Mouse (Mus musculus): ENCODE results near the gene Ggt6. TPM values are rescaled to one million over a fixed set of nuclear protein-coding genes. Genes with fewer than 3 reads are reported as not detected.

The Ggt6 gene
- polyA plus RNA-seq, 1 experiment from 2014 or later: not detected

DNA sequence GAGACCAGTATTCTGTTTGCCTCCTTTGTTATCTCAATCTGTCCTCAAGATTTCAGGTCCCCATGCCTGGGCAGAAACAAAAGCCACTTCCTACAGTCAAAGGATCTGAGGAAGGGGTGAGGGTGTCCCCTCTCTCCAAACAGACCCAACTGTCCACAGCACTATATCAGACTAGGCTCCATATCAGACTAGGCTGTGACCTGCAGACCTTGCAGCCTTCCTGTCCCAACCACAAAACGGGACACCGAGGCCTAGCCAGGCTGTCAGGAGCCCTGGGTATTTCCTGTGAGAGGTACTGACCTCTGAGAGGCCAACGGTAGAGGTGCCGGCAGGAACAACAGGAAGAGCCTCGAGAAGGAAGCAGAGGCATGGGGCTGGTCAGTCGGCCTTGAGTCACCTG is 49.2 kb downstream of the Ggt6 start:
- Histone ChIP-seq H3K4me2 (replicated peaks) (no peak overlapping the region), H3K4me1 (peaks cover 19% of the 10 kb centered on the region), H3K27me3 (peaks cover 32% of the 10 kb centered on the region), H3K9me3 (no peaks in the 10 kb centered on the region), H3K36me3 (no peaks in the 10 kb centered on the region), H3K9ac (replicated peaks) (no peak overlapping the region), H3K4me3 (no peak overlapping the region), H3K27ac (replicated peaks) (no peak overlapping the region)
- 79% methylated on average over 6 of the region's 6 CpGs for WGBS
- no peak for ATAC-seq (ENCODE audit: low FRiP score, low read depth)

DNA sequence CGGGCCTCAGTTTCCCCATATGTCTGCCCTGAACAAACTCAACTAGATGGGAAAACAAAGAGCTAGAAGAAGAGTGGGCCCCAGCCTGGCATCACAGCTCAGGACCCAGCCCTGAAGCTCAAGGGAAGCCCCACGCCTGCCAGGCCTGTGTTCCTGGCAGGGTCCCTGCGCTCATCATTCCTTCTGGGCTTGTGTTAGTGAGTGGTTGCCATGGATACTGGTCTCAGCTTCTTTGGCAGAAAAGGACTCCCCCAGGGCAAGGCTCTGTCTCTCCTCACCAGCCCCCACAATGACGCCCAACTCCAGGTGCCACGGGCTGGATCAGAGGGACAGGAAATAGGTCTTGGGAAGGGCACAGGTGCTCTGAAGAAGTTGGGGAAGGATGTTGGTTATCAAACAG is 49.8 kb downstream of the Ggt6 start:
- H3K4me2 ChIP-seq (replicated peaks): no peak overlapping the region
- H3K4me3 ChIP-seq: no peak overlapping the region
- no peaks in the 10 kb centered on the region for H3K9me3 ChIP-seq
- H3K4me1 ChIP-seq: peaks cover 23% of the 10 kb centered on the region
- H3K36me3 ChIP-seq: no peaks in the 10 kb centered on the region
- H3K27me3 ChIP-seq: peaks cover 35% of the 10 kb centered on the region
- no peak for ATAC-seq (ENCODE audit: low FRiP score, low read depth)
- no peak overlapping the region for H3K9ac ChIP-seq (replicated peaks)
- H3K27ac ChIP-seq (replicated peaks): no peak overlapping the region
- WGBS: 49% methylated on average over 5 of the region's 5 CpGs

DNA sequence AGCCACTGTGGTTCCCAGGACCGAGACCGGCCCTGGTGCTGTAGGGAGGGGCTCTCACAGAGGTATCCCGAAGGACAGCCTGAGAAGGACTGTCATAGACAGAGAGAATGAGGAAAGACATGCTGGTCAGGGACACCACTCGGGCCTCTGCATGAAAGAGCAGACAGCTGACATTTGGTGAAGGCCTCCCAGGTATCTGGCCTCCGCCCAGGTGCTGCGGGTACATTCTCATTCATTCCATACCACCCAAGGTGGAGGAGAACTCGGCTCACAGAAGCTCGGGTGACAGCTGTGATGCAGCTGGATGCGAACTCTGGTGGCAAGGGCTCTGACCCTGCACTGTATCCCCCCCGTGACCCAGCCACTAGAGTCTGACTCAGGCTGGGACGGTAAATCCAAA is 50.6 kb downstream of the Ggt6 start:
- Histone ChIP-seq H3K27me3 (peaks cover 41% of the 10 kb centered on the region), H3K4me1 (peaks cover 23% of the 10 kb centered on the region), H3K36me3 (no peaks in the 10 kb centered on the region), H3K27ac (replicated peaks) (no peak overlapping the region), H3K9ac (replicated peaks) (no peak overlapping the region), H3K4me2 (replicated peaks) (no peak overlapping the region), H3K4me3 (no peak overlapping the region), H3K9me3 (no peaks in the 10 kb centered on the region)
- 73% methylated on average over 11 of the region's 11 CpGs for WGBS
- ATAC-seq (ENCODE audit: low FRiP score, low read depth): no peak

DNA sequence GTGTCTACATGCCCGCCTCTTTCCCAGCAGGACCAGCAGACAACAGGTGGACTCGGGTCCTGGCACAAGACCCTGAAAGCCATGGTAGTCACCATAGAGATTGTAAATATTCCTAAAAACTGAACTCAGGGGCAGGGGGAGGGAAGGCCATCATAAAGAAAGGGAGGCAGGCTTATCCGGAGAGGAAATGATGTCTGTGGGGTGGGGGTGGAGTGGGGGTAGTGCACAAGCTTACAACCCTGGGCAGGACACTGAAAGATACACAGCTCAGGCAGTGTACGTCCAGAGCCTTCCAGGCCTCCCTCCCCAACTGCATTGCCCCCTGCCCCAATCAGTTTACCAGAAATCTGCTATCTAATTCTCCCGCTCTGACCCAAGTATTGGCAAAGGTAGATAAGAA is 51.8 kb downstream of the Ggt6 start:
- H3K4me2 ChIP-seq (replicated peaks): peak overlapping the region; percentile 86
- ATAC-seq (ENCODE audit: low FRiP score, low read depth): no peak
- peaks cover 23% of the 10 kb centered on the region for H3K4me1 ChIP-seq
- peak overlapping the region; percentile 76; the same call in 1 of the 2 replicates for H3K4me3 ChIP-seq
- peaks cover 41% of the 10 kb centered on the region for H3K27me3 ChIP-seq
- H3K27ac ChIP-seq (replicated peaks): no peak overlapping the region
- no peaks in the 10 kb centered on the region for H3K9me3 ChIP-seq
- no peaks in the 10 kb centered on the region for H3K36me3 ChIP-seq
- WGBS: 55% methylated on average over 5 of the region's 5 CpGs
- no peak overlapping the region for H3K9ac ChIP-seq (replicated peaks)

DNA sequence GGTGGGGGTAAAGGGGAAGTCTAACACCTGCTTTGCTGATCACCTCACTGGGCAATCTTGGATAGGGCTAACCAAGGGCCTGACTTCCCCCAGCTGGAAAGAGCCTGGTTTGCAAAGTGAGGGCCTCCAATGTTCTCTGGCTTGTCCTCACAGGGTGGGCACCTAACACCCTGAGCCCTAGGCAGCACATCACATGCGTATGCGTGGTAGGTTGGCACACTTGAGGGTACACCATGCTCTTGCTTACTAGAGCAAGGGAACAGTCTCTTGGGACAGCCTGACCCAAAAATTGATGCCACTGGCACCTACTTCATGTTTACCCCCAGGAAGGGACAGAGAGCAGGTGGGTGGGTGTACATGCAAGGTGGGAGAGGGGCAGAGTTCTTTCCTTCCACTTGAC is 52.4 kb downstream of the Ggt6 start:
- 92% methylated on average over 2 of the region's 2 CpGs for WGBS
- H3K36me3 ChIP-seq: no peaks in the 10 kb centered on the region
- H3K9me3 ChIP-seq: no peaks in the 10 kb centered on the region
- H3K9ac ChIP-seq (replicated peaks): 0 out of 2 replicates have a peak overlapping the region, but pooled peaks have one; percentile 88
- peak overlapping the region; percentile 76 for H3K4me3 ChIP-seq
- H3K27ac ChIP-seq (replicated peaks): no peak overlapping the region
- H3K4me1 ChIP-seq: peaks cover 23% of the 10 kb centered on the region
- no peak for ATAC-seq (ENCODE audit: low FRiP score, low read depth)
- H3K4me2 ChIP-seq (replicated peaks): peak overlapping the region; percentile 86
- H3K27me3 ChIP-seq: peaks cover 41% of the 10 kb centered on the region

Small RNAs within 50 kb of the gene (microRNA-seq; reads per million reads assigned to microRNA genes)
- gene Mir6338: not detected

Other genes starting within 250 kb of the Ggt6 start
- 0.85 and 0.97 TPM in 2 replicates for gene Gm43951, start 228.7 kb upstream of the Ggt6 start, polyA plus RNA-seq (2016; fragmentation: Nextera tagmentation; extraction: Ambion mirVana)
- gene 4933427D14Rik, start 228.1 kb upstream of the Ggt6 start, polyA plus RNA-seq (2016; fragmentation: Nextera tagmentation; extraction: Ambion mirVana): 29.2 and 30.1 TPM in 2 replicates
- 154 and 162 TPM in 2 replicates for gene Txndc17, start 228.0 kb upstream of the Ggt6 start, polyA plus RNA-seq (2016; fragmentation: Nextera tagmentation; extraction: Ambion mirVana)
- gene Med31, start 219.9 kb upstream of the Ggt6 start, polyA plus RNA-seq (2016; fragmentation: Nextera tagmentation; extraction: Ambion mirVana): 53.7 and 58.6 TPM in 2 replicates
- 0.29 and 0.33 TPM in 2 replicates for gene Slc13a5, start 168.3 kb upstream of the Ggt6 start, polyA plus RNA-seq (2016; fragmentation: Nextera tagmentation; extraction: Ambion mirVana)
- gene Xaf1, start 133.9 kb upstream of the Ggt6 start, polyA plus RNA-seq (2016; fragmentation: Nextera tagmentation; extraction: Ambion mirVana): 1.6 and 2.0 TPM in 2 replicates
- gene Fbxo39, start 121.1 kb upstream of the Ggt6 start, polyA plus RNA-seq (2016; fragmentation: Nextera tagmentation; extraction: Ambion mirVana): not detected in 2 replicates
- 3.8 and 4.6 TPM in 2 replicates for gene Tekt1, start 73.1 kb upstream of the Ggt6 start, polyA plus RNA-seq (2016; fragmentation: Nextera tagmentation; extraction: Ambion mirVana)
- 3.5 and 4.0 TPM in 2 replicates for gene Smtnl2, start 23.8 kb upstream of the Ggt6 start, polyA plus RNA-seq (2016; fragmentation: Nextera tagmentation; extraction: Ambion mirVana)
- gene Mybbp1a, start 5.8 kb downstream of the Ggt6 start, polyA plus RNA-seq (2016; fragmentation: Nextera tagmentation; extraction: Ambion mirVana): 136 and 138 TPM in 2 replicates
- 6.8 and 9.4 TPM in 2 replicates for gene Spns2, start 54.4 kb downstream of the Ggt6 start, polyA plus RNA-seq (2016; fragmentation: Nextera tagmentation; extraction: Ambion mirVana)
- gene Spns3, start 115.0 kb downstream of the Ggt6 start, polyA plus RNA-seq (2016; fragmentation: Nextera tagmentation; extraction: Ambion mirVana): 0.09 and 0.10 TPM in 2 replicates
- 113 and 116 TPM in 2 replicates for gene Ube2g1, start 171.8 kb downstream of the Ggt6 start, polyA plus RNA-seq (2016; fragmentation: Nextera tagmentation; extraction: Ambion mirVana)